Mouse (Mus musculus): Measurements from ENCODE around the gene Fam198b.
A peak's percentile ranks its signal among the peaks of the same experiment; 100 is the strongest.

The Fam198b gene

GRCm38 (mm10) chr3:79884305-79884704, at the start of gene Fam198b:
Fam198b (plus strand) TSS chr3:79884533.
- peak; percentile 25 for DNase-seq

GRCm38 (mm10) chr3:79838751-79839150, 45.6 kb upstream of the Fam198b start:
- DNase-seq = peak; percentile 43

- DNase-seq = no peak
Measured at GRCm38 (mm10) chr3:79841475-79841874, 42.9 kb upstream of the Fam198b start.

GRCm38 (mm10) chr3:79842165-79842564, 42.2 kb upstream of the Fam198b start:
- DNase-seq = peak; percentile 89

GRCm38 (mm10) chr3:79842616-79843016, 41.7 kb upstream of the Fam198b start:
- peak; percentile 82 for DNase-seq

GRCm38 (mm10) chr3:79843999-79844398, 40.3 kb upstream of the Fam198b start:
- no peak for DNase-seq

- DNase-seq = no peak
Measured at GRCm38 (mm10) chr3:79846633-79847032, 37.7 kb upstream of the Fam198b start.

GRCm38 (mm10) chr3:79848841-79849240, 35.5 kb upstream of the Fam198b start:
- DNase-seq = no peak

- no peak for DNase-seq
Measured at GRCm38 (mm10) chr3:79849621-79850020, 34.7 kb upstream of the Fam198b start.

- no peak for DNase-seq
Measured at GRCm38 (mm10) chr3:79850656-79851055, 33.7 kb upstream of the Fam198b start.

- no peak for DNase-seq
Measured at GRCm38 (mm10) chr3:79852108-79852507, 32.2 kb upstream of the Fam198b start.

GRCm38 (mm10) chr3:79852654-79853166, 31.6 kb upstream of the Fam198b start, which contains the start of gene Tmem144:
Tmem144 (minus strand) TSS chr3:79852773.
- no peak for DNase-seq

GRCm38 (mm10) chr3:79857780-79858179, 26.6 kb upstream of the Fam198b start:
- no peak for DNase-seq

- no peak for DNase-seq
Measured at GRCm38 (mm10) chr3:79858221-79858620, 26.1 kb upstream of the Fam198b start.

GRCm38 (mm10) chr3:79864824-79865223, 19.5 kb upstream of the Fam198b start:
- no peak for DNase-seq

GRCm38 (mm10) chr3:79866089-79866488, 18.2 kb upstream of the Fam198b start:
- DNase-seq = no peak

GRCm38 (mm10) chr3:79866526-79866925, 17.8 kb upstream of the Fam198b start:
- no peak for DNase-seq

- no peak for DNase-seq
Measured at GRCm38 (mm10) chr3:79867121-79867709, 17.1 kb upstream of the Fam198b start.

- DNase-seq = no peak
Measured at GRCm38 (mm10) chr3:79875471-79875870, 8.9 kb upstream of the Fam198b start.

GRCm38 (mm10) chr3:79878350-79878749, 6.0 kb upstream of the Fam198b start:
- no peak for DNase-seq

- DNase-seq = no peak
Measured at GRCm38 (mm10) chr3:79879246-79879645, 5.1 kb upstream of the Fam198b start.

- DNase-seq = no peak
Measured at GRCm38 (mm10) chr3:79881645-79882044, 2.7 kb upstream of the Fam198b start.

- DNase-seq = peak; percentile 74
Measured at GRCm38 (mm10) chr3:79883092-79883491, 1.2 kb upstream of the Fam198b start.

- DNase-seq = peak; percentile 81
Measured at GRCm38 (mm10) chr3:79884761-79885189, 442 bp downstream of the Fam198b start.

Measured in embryo, embryonic 11 days (tissue).